Mouse (Mus musculus) CH12.LX (cell line): ENCODE measurements at regions not wholly inside any gene's neighbourhood (a gene's known extent, or its start where the extent isn't known, plus 50 kb on each side); places are given as distances from the start of the nearest gene placed in this dataset.
A peak's percentile ranks its signal among the peaks of the same experiment; 100 is the strongest.

ENCODE experiments used
- CHD2 ChIP-seq: IDR thresholded peaks from 2 replicates; pipeline ENCODE4 v1.6.1; 2011; ENCODE audit warnings: low read length, improper control_type of control experiment
- CTCF ChIP-seq, 2 experiments: IDR thresholded peaks in 1 of 2; conservative IDR thresholded peaks in 1 of 2; 2 replicates each; pipeline ENCODE4 v1.5.1; 2011 to 2012; ENCODE audit warnings: low read depth in 2 of 2, low read length in 2 of 2, improper control_type of control experiment in 1 of 2, inconsistent platforms in 1 of 2, mild to moderate bottlenecking in 1 of 2, moderate library complexity in 1 of 2
- MAX ChIP-seq: IDR thresholded peaks from 2 replicates; pipeline ENCODE4 v1.6.1; 2011; ENCODE audit warnings: low read length, improper control_type of control experiment
- POLR2A ChIP-seq: IDR thresholded peaks from 2 replicates; pipeline ENCODE4 v1.6.1; 2011; ENCODE audit warnings: low read depth, mild to moderate bottlenecking, improper control_type of control experiment, low read length
- POLR2AphosphoS2 ChIP-seq: IDR thresholded peaks from 2 replicates; pipeline ENCODE4 v1.6.1; 2011; ENCODE audit warnings: low read depth, low read length, improper control_type of control experiment
- RCOR1 ChIP-seq: conservative IDR thresholded peaks from 2 replicates; pipeline ENCODE4 v1.6.1; 2012; ENCODE audit warnings: low read depth, mild to moderate bottlenecking, inconsistent platforms, low read length, improper control_type of control experiment
- TBP ChIP-seq: conservative IDR thresholded peaks from 2 replicates; pipeline ENCODE4 v1.6.1; 2011; ENCODE audit warnings: low read depth, low read length, improper control_type of control experiment
- ZMIZ1 ChIP-seq: IDR thresholded peaks from 2 replicates; pipeline ENCODE4 v1.6.1; 2012; ENCODE audit warnings: low read depth, mild to moderate bottlenecking, inconsistent platforms, low read length, improper control_type of control experiment

DNA sequence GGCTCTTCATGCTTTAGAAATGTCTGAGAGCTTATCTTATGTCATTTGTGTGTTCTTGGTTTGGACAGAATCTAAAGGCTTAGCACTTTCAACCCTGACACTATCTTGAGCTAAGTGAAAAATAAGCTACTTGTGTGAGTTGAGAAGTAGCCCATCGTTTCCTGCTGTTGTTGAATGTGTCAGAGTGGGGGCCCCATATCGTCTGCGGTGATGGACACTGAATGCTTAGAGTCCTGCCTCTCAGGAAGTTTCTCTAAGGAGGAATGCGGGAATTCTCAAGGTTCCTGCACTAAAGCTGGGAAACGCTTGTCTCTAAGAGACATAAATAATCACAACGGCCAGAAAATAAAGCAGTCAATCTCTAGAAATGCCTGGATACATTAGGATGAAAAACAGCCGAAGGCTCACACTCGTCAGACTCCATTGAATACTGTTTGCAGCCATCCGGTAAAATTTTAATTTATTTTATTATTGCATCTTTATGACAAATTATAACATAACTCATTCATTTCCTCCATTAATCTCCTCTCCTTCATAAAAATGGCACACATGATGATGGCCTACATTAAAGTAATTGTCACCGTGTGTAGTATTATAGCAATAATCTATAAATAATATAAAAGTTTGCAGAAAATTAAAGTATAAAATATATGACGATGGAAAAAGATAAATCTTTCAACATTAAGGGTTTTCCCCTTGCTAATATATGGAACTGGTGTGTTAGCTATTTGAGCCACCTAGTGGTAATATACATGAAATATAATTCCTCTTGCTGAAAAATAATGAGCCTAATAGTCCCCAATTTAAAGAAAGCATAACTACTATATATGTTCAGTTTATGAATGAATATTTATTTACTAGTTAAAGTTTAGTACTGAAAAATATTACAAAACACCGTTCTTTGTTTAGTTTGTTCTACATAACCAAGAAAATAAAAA, 75.6 kb downstream of the Otud1 start:
- TF ChIP-seq CHD2 (0 out of 2 replicates have a peak, but pooled peaks have one; percentile 4), CTCF (conservative IDR thresholded peaks at IDR 0.05 in 1 of 2, IDR thresholded peaks at IDR 0.05 in 1 of 2; ENCODE audit: low read depth in 2 of 2, low read length in 2 of 2) (peak in 1 of 2 experiments; percentile 53; a peak in 1 of 4 replicates), POLR2AphosphoS2 (no peak), POLR2A (no peak), RCOR1 (no peak), MAX (no peak), ZMIZ1 (no peak), TBP (no peak)
